Mouse (Mus musculus) bone marrow macrophage, adult 2 months (primary cell): ENCODE data around the gene Ptpa.

ENCODE experiments used
- CTCF ChIP-seq: IDR thresholded peaks from 2 replicates; pipeline ENCODE4 v1.5.1; 2012; ENCODE audit warnings: low read depth, mild to moderate bottlenecking, low read length, moderate library complexity
- POLR2A ChIP-seq: IDR thresholded peaks from 2 replicates; pipeline ENCODE4 v1.6.1; 2012; ENCODE audit warnings: mild to moderate bottlenecking, low read depth, low read length, borderline replicate concordance

- TF ChIP-seq CTCF, result no peak
- TF ChIP-seq POLR2A, result no peak
These were observed 19.6 kb upstream of the Ptpa start for GRCm38 (mm10) chr2:30396246-30396645.
